Mouse (Mus musculus): ENCODE measurements at regions not wholly inside any gene's neighbourhood (a gene's known extent, or its start where the extent isn't known, plus 50 kb on each side); places are given as distances from the start of the nearest gene placed in this dataset.
"Not testable (repeated sequence)": the region's sequence is repeated elsewhere in the genome, so short reads cannot be mapped to it uniquely, and the experiment has no call there.

- not testable (repeated sequence) for H3K36me3 ChIP-seq; H3K4me3 ChIP-seq (replicated peaks); H3K4me1 ChIP-seq (replicated peaks); H3K9ac ChIP-seq; H3K4me2 ChIP-seq (replicated peaks); H3K27me3 ChIP-seq (replicated peaks); ATAC-seq; H3K27ac ChIP-seq; H3K9me3 ChIP-seq
- WGBS = 87% methylated on average over 3 of the region's 3 CpGs
These were observed 91.7 kb upstream of the Slc22a30 start for GRCm38 (mm10) chr19:8496561-8496960.

- H3K36me3 ChIP-seq; H3K4me1 ChIP-seq (replicated peaks); H3K4me3 ChIP-seq (replicated peaks); H3K27ac ChIP-seq; H3K9me3 ChIP-seq; H3K9ac ChIP-seq; H3K4me2 ChIP-seq (replicated peaks); H3K27me3 ChIP-seq (replicated peaks); ATAC-seq: not testable (repeated sequence)
- 91% methylated on average over 2 of the region's 2 CpGs for whole genome bisulfite sequencing
These were observed 92.6 kb upstream of the Slc22a30 start for GRCm38 (mm10) chr19:8497526-8497925.

GRCm38 (mm10) chr19:8517721-8518120 is 73.3 kb upstream of the Slc22a8 start:
- not testable (repeated sequence) for ATAC-seq; H3K4me3 ChIP-seq (replicated peaks); H3K4me1 ChIP-seq (replicated peaks); H3K9me3 ChIP-seq; H3K36me3 ChIP-seq; H3K9ac ChIP-seq; H3K4me2 ChIP-seq (replicated peaks); H3K27me3 ChIP-seq (replicated peaks); H3K27ac ChIP-seq
- WGBS = 78% methylated on average over 6 of the region's 6 CpGs

GRCm38 (mm10) chr19:8518273-8518672 is 72.8 kb upstream of the Slc22a8 start:
- no peak overlapping the region for H3K27ac ChIP-seq
- no peaks in the 10 kb centered on the region for H3K9me3 ChIP-seq
- no peaks in the 10 kb centered on the region for H3K36me3 ChIP-seq
- H3K4me3 ChIP-seq (replicated peaks) = peak overlapping the region; percentile 17; the same call in 1 of the 2 replicates
- no peak for ATAC-seq
- WGBS = 55% methylated on average over 11 of the region's 11 CpGs
- peak overlapping the region; percentile 43 for H3K4me2 ChIP-seq (replicated peaks)
- H3K27me3 ChIP-seq (replicated peaks) = no peaks in the 10 kb centered on the region
- H3K4me1 ChIP-seq (replicated peaks) = no peaks in the 10 kb centered on the region
- H3K9ac ChIP-seq = no peak overlapping the region

GRCm38 (mm10) chr19:8518933-8519332 is 72.1 kb upstream of the Slc22a8 start:
- not testable (repeated sequence) for H3K4me1 ChIP-seq (replicated peaks); H3K4me3 ChIP-seq (replicated peaks); H3K27ac ChIP-seq; H3K9me3 ChIP-seq; H3K9ac ChIP-seq; H3K36me3 ChIP-seq; ATAC-seq; H3K27me3 ChIP-seq (replicated peaks)
- H3K4me2 ChIP-seq (replicated peaks) = peak overlapping the region; percentile 43
- WGBS = 83% methylated on average over 7 of the region's 7 CpGs

- 67% methylated on average over 3 of the region's 3 CpGs for WGBS
- Histone ChIP-seq H3K4me1 (replicated peaks) (no peaks in the 10 kb centered on the region), H3K4me3 (replicated peaks) (no peak overlapping the region), H3K36me3 (no peaks in the 10 kb centered on the region), H3K4me2 (replicated peaks) (no peak overlapping the region), H3K9ac (no peak overlapping the region), H3K9me3 (no peaks in the 10 kb centered on the region), H3K27ac (no peak overlapping the region), H3K27me3 (replicated peaks) (no peaks in the 10 kb centered on the region)
- ATAC-seq = no peak
These were observed 56.5 kb upstream of the Slc22a8 start for GRCm38 (mm10) chr19:8534597-8534996.

- Histone ChIP-seq H3K36me3 (no peaks in the 10 kb centered on the region), H3K9ac (no peak overlapping the region), H3K4me1 (replicated peaks) (no peaks in the 10 kb centered on the region), H3K4me3 (replicated peaks) (no peak overlapping the region), H3K27ac (no peak overlapping the region), H3K4me2 (replicated peaks) (no peak overlapping the region), H3K9me3 (no peaks in the 10 kb centered on the region), H3K27me3 (replicated peaks) (no peaks in the 10 kb centered on the region)
- WGBS = 59% methylated on average over 2 of the region's 2 CpGs
- ATAC-seq = no peak
These were observed 55.0 kb upstream of the Slc22a8 start for GRCm38 (mm10) chr19:8536085-8536484.
